Comparison of ENCODE assay signal across 9 mouse cellular contexts in the genomic region with DNA sequence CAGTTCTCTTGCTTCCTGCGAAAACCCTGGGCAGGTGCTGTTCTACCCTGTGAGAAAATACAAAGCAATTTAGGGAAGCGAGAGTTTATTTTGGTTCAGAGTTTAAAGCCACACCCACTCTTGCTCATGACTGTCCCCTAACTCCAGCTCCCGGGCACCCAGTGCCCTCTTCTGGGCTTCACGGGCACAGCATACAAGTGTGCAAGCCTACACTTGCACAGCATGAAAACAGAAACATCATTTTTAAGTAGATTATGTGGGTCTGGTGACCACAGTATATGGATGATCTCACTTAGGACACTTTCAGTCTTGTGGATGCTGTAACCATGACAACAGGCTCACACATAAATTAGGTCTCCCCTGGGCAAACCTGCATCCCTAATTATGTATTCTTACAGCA.
DNase-seq lines count a peak whose midpoint lies in the region; ATAC-seq lines count a peak whose summit lies in the region.
"Had no signal": no experiment of that assay in that cellular context is flagged by ENCODE, and none has a peak within 500 bp of the region (broad histone marks: within the 10 kb centered on the region; RNA-seq: fewer than 3 reads in every experiment).

No protein-coding gene starts in this region.

- no peaks in the 10 kb centered on the region for H3K9me3 ChIP-seq in neural tube, embryonic 11.5 days (ENCODE audit: control insufficient read depth, low read length)
- no peaks in the 10 kb centered on the region for H3K9me3 ChIP-seq in neural tube, embryonic 15.5 days (replicated peaks)

- no peaks in the 10 kb centered on the region for H3K4me1 ChIP-seq in neural tube, embryonic 11.5 days (ENCODE audit: control insufficient read depth, insufficient read depth, low read length)
- H3K4me1 ChIP-seq in neural tube, embryonic 15.5 days: no peaks in the 10 kb centered on the region

- no peaks in the 10 kb centered on the region for H3K27me3 ChIP-seq in neural tube, embryonic 11.5 days (ENCODE audit: control insufficient read depth, insufficient read depth, low read length)
- no peaks in the 10 kb centered on the region for H3K27me3 ChIP-seq in neural tube, embryonic 15.5 days (replicated peaks)
- H3K27me3 ChIP-seq: megakaryocyte, embryonic 14.5 days had no signal

- peak; percentile 20 for DNase-seq in cerebellum, postnatal 10 days
- no peak for DNase-seq in cerebellum, adult 11 months
- DNase-seq in neural tube, embryonic 11.5 days (ENCODE audit: low spot score): no peak
- peak; percentile 12 for DNase-seq in lung, postnatal 14 days
- DNase-seq in thymus, postnatal 25 days: peak; percentile 41
- DNase-seq in testis, postnatal 14 days (ENCODE audit: low spot score): no peak
- no peak for DNase-seq in kidney, adult 9 months

- no peak overlapping the region for H3K4me2 ChIP-seq in neural tube, embryonic 11.5 days (ENCODE audit: low read depth)
- no peak overlapping the region for H3K4me2 ChIP-seq in neural tube, embryonic 15.5 days

- no peak overlapping the region for H3K4me3 ChIP-seq in neural tube, embryonic 11.5 days (ENCODE audit: low read depth, low read length)
- no peak overlapping the region for H3K4me3 ChIP-seq in neural tube, embryonic 15.5 days (replicated peaks)

- WGBS in neural tube, embryonic 11.5 days: 65% methylated on average over 4 of the region's 4 CpGs
- 66% methylated on average over 4 of the region's 4 CpGs for WGBS in neural tube, embryonic 15.5 days

- peak; percentile 31; the same call in 1 of the 2 replicates for ATAC-seq in neural tube, embryonic 11.5 days (ENCODE audit: insufficient read depth, low FRiP score, low TSS enrichment)
- no peak for ATAC-seq in neural tube, embryonic 15.5 days (ENCODE audit: low FRiP score)

- H3K9ac ChIP-seq in neural tube, embryonic 11.5 days (ENCODE audit: low read length): no peak overlapping the region
- H3K9ac ChIP-seq in neural tube, embryonic 15.5 days (replicated peaks): no peak overlapping the region

- H3K36me3 ChIP-seq in neural tube, embryonic 11.5 days (ENCODE audit: control insufficient read depth, insufficient read depth, low read length): no peaks in the 10 kb centered on the region
- H3K36me3 ChIP-seq in neural tube, embryonic 15.5 days: no peaks in the 10 kb centered on the region

- no peak overlapping the region for H3K27ac ChIP-seq in neural tube, embryonic 11.5 days (ENCODE audit: low read depth, low read length)
- H3K27ac ChIP-seq in neural tube, embryonic 15.5 days (replicated peaks): no peak overlapping the region

Comparison
In these comparisons a context has a peak if more than half of its experiments do, and no peak if none do; other contexts are left out.
1. DNase-seq: peak in cerebellum, postnatal 10 days (2 of 2), lung, postnatal 14 days (single experiment) and thymus, postnatal 25 days (single experiment); none in cerebellum, adult 11 months (single experiment), neural tube, embryonic 11.5 days (single experiment), testis, postnatal 14 days (single experiment) and kidney, adult 9 months (single experiment).